Mouse (Mus musculus) midbrain, postnatal 0 days (tissue): ENCODE results near the gene Zbtb16. TPM values are rescaled to one million over a fixed set of nuclear protein-coding genes. Genes with fewer than 3 reads are reported as not detected.

Experiments used
- ATAC-seq: fragments of 200-750 bp; cut with Nextera tagmentation; 2 replicates; pipeline ENCODE4 v1.8.0; 2017; ENCODE audit warnings: moderate number of reproducible peaks, mild to moderate bottlenecking, moderate TSS enrichment, moderate library complexity; ENCODE audit not compliant: low FRiP score
- DNase-seq: peaks from one replicate; pipeline ENCODE4 v3.0.0-alpha.2; 2015; ENCODE audit warnings: low spot score
- H3K27ac ChIP-seq: fragments of 300-500 bp; sonication (generic); 2 replicates; pipeline ENCODE4 v1.5.1; 2014; ENCODE audit warnings: low read depth, mild to moderate bottlenecking, low read length, mixed read lengths
- H3K27me3 ChIP-seq: fragments of 300-500 bp; sonication (generic); 2 replicates; pipeline ENCODE4 v1.6.1; 2014; ENCODE audit warnings: low read length, control low read depth, mixed read lengths; ENCODE audit not compliant: insufficient read depth
- H3K36me3 ChIP-seq: fragments of 300-500 bp; sonication (generic); 2 replicates; pipeline ENCODE4 v1.6.1; 2014; ENCODE audit warnings: low read length, control low read depth, mixed read lengths; ENCODE audit not compliant: insufficient read depth
- H3K4me1 ChIP-seq: fragments of 300-500 bp; sonication (generic); 2 replicates; pipeline ENCODE4 v1.6.1; 2014; ENCODE audit warnings: mild to moderate bottlenecking, control low read depth, antibody characterized with exemption, low read length, mixed read lengths; ENCODE audit not compliant: insufficient read depth
- H3K4me2 ChIP-seq: fragments of 300-500 bp; sonication (generic); 2 replicates; pipeline ENCODE4 v1.6.1; 2014; ENCODE audit warnings: low read depth, mild to moderate bottlenecking, low read length, mixed read lengths; ENCODE audit not compliant: poor library complexity, severe bottlenecking
- H3K4me3 ChIP-seq: fragments of 300-500 bp; sonication (generic); 2 replicates; pipeline ENCODE4 v1.5.1; 2014; ENCODE audit warnings: low read depth, mild to moderate bottlenecking, low read length, moderate library complexity
- H3K9ac ChIP-seq: fragments of 300-500 bp; sonication (generic); replicated peaks from 2 replicates; pipeline ENCODE4 v1.6.1; 2014; ENCODE audit warnings: mild to moderate bottlenecking, low read length, moderate library complexity, mixed read lengths; ENCODE audit not compliant: poor library complexity, severe bottlenecking
- H3K9me3 ChIP-seq: fragments of 300-500 bp; sonication (generic); 2 replicates; pipeline ENCODE4 v1.6.1; 2016; ENCODE audit warnings: low read length, control low read depth
- CTCF ChIP-seq: IDR thresholded peaks from 2 replicates; pipeline ENCODE4 v1.5.1; 2016; ENCODE audit warnings: antibody characterized with exemption, mild to moderate bottlenecking
- WGBS: fragments of 180-500 bp; shearing (Covaris S2); extraction: QIAGEN DNeasy Blood & Tissue Kit; methylation state at CpG from one replicate; pipeline ENCODE4 v1.1.7; 2014; 5-methylcytosine and 5-hydroxymethylcytosine counted together
- polyA plus RNA-seq: library from polyadenylated mRNA; unstranded; fragments of >200 nt; fragmentation: Nextera tagmentation; extraction: Ambion mirVana; gene quantifications from 2 replicates; pipeline ENCODE4 v1.2.1, GENCODE M21; 2015
- total RNA-seq: library from RNA; depleted of rRNA; stranded (reverse); fragments of >200 nt; gene quantifications from 2 replicates; pipeline ENCODE4 v1.2.3, GENCODE M21; 2014

Zbtb16 gene
- total and polyA plus RNA-seq, 2 experiments from 2014 or later: 6.1 to 8.3 TPM

GRCm38 (mm10) chr9:48775561-48775960, 60.5 kb downstream of the Zbtb16 start:
- H3K27me3 ChIP-seq: no peaks in the 10 kb centered on the region
- H3K4me1 ChIP-seq: no peaks in the 10 kb centered on the region
- no peak overlapping the region for H3K4me2 ChIP-seq
- H3K36me3 ChIP-seq: no peaks in the 10 kb centered on the region
- H3K4me3 ChIP-seq: no peak overlapping the region
- 80% methylated on average over 2 of the region's 2 CpGs for WGBS
- H3K9ac ChIP-seq: no peak overlapping the region
- no peak for ATAC-seq
- no peak overlapping the region for H3K27ac ChIP-seq
- H3K9me3 ChIP-seq: no peaks in the 10 kb centered on the region
- no peak for DNase-seq
- TF ChIP-seq CTCF: no peak

GRCm38 (mm10) chr9:48773710-48774109, 62.3 kb downstream of the Zbtb16 start:
- DNase-seq (no peak), ATAC-seq (no peak)
- H3K27ac ChIP-seq: no peak overlapping the region
- H3K9me3 ChIP-seq: no peaks in the 10 kb centered on the region
- WGBS: 94% methylated on average over 8 of the region's 8 CpGs
- no peak overlapping the region for H3K4me2 ChIP-seq
- H3K27me3 ChIP-seq: no peaks in the 10 kb centered on the region
- no peaks in the 10 kb centered on the region for H3K4me1 ChIP-seq
- no peak overlapping the region for H3K4me3 ChIP-seq
- no peak overlapping the region for H3K9ac ChIP-seq
- no peaks in the 10 kb centered on the region for H3K36me3 ChIP-seq
- no peak for TF ChIP-seq CTCF

DNA sequence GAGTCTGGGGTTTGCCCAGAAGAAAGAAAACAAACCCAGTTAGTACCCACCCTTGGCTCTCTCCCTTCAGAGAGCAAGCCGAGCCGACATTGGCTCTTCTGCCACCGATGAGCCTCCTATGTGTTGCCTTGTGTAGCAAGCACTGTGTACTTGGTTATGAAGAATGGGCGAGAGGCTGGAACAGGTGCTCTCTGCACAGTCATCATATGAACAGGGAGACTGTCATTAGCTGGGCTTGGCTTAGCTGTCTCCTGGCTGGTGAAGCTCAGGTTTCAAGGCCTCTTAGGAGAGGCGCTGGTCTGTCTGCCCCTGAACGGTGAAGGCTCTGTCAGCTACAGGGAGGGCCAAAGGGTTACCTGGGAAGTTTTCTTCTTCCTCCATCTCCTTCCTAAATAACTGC, 62.9 kb downstream of the Zbtb16 start:
- Histone ChIP-seq H3K4me2 (no peak overlapping the region), H3K27ac (no peak overlapping the region), H3K36me3 (no peaks in the 10 kb centered on the region), H3K4me1 (no peaks in the 10 kb centered on the region), H3K9me3 (no peaks in the 10 kb centered on the region), H3K27me3 (no peaks in the 10 kb centered on the region), H3K9ac (no peak overlapping the region), H3K4me3 (no peak overlapping the region)
- DNase-seq: no peak
- ATAC-seq: no peak
- 95% methylated on average over 6 of the region's 6 CpGs for WGBS
- no peak for TF ChIP-seq CTCF

DNA sequence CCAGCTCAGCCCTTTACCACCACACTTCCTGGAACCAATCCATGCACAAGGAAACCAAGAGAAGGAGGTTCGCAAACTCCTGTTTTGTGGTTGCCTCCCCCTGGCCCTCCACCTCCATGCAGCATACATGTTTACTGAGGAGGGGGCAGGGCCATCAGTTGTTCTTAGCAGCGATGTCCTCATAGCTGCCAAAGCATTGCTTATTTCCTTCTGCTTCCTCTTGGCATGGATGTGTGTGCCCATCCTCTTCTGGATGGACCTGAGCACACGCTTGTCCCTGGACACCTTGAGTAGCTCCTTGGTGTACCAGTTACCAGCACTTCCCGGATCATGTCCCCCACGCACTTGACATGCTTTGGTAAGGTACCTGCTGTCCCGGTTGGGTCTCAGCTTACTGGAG, 64.5 kb downstream of the Zbtb16 start:
- no peak for TF ChIP-seq CTCF
- Histone ChIP-seq H3K36me3 (no peaks in the 10 kb centered on the region), H3K9ac (no peak overlapping the region), H3K4me1 (no peaks in the 10 kb centered on the region), H3K4me2 (no peak overlapping the region), H3K9me3 (no peaks in the 10 kb centered on the region), H3K27me3 (no peaks in the 10 kb centered on the region), H3K4me3 (no peak overlapping the region), H3K27ac (no peak overlapping the region)
- DNase-seq: no peak
- no peak for ATAC-seq
- WGBS: 96% methylated on average over 6 of the region's 6 CpGs

DNA sequence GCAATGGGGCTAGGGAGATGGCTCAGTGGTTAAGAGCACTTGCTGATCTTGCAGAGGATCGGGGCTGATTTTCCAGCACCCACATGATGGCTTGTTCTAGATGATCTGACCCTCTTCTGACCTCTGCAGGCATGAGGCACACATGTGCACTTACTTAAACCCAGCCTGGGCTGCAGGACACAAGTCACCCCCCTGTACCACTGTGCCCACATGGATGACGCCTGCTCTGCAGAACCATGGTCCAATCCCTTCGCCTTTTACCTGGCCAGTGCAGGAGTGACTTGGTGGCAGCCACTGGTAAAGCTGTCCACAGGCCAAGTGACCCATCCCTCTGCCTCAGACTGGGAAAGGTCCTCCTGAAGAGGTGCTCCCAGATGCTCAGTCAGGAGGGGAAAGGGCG, 67.1 kb downstream of the Zbtb16 start:
- Histone ChIP-seq H3K4me3 (no peak overlapping the region), H3K27ac (no peak overlapping the region), H3K9me3 (no peaks in the 10 kb centered on the region), H3K9ac (no peak overlapping the region), H3K36me3 (no peaks in the 10 kb centered on the region), H3K27me3 (no peaks in the 10 kb centered on the region), H3K4me2 (no peak overlapping the region), H3K4me1 (no peaks in the 10 kb centered on the region)
- DNase-seq (no peak), ATAC-seq (no peak)
- no peak for TF ChIP-seq CTCF
- 95% methylated on average over 4 of the region's 4 CpGs for WGBS

DNA sequence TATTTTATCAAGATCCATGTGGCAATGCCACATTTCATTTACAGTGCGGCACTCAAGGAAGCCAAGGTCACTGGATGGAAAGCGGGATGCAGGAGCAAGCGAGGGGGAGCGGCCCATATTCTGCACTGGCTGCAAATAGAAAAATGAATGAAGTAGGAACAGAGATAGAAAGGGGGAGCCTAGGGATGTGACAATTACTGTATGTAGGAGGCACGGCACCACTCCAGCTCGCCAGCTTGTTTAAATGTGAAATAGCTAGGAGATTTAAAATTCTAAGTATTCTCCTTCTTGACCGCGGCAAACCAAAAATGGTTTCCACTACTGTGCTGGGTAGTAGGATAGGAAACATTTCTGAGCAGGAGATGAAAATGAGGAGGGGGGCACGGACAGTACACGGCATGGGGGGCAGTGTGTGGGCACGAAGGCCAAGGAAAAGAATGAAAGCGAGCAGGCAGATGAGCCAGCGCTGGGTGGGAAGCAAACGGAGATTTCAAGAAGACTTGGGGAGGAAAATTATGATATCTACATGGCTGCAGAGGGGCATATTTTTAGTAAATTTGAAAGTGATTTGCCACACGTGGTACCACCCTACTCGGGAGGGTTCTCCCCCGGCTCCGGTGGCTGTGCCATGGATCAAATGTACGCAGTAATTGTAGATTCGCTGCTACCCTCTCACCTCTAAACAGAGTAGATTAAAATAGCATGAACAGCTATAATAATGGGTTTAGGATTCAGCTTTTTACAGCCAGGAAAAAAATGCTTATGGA, 68.2 kb downstream of the Zbtb16 start:
- Histone ChIP-seq H3K9me3 (no peaks in the 10 kb centered on the region), H3K4me1 (no peaks in the 10 kb centered on the region), H3K4me2 (no peak overlapping the region), H3K27me3 (no peaks in the 10 kb centered on the region), H3K9ac (no peak overlapping the region), H3K27ac (no peak overlapping the region), H3K36me3 (no peaks in the 10 kb centered on the region), H3K4me3 (no peak overlapping the region)
- no peak for ATAC-seq
- DNase-seq: no peak
- 76% methylated on average over 20 of the region's 20 CpGs for WGBS
- TF ChIP-seq CTCF: no peak
